12 mouse cellular contexts compared by ENCODE assay signal in the genomic region with DNA sequence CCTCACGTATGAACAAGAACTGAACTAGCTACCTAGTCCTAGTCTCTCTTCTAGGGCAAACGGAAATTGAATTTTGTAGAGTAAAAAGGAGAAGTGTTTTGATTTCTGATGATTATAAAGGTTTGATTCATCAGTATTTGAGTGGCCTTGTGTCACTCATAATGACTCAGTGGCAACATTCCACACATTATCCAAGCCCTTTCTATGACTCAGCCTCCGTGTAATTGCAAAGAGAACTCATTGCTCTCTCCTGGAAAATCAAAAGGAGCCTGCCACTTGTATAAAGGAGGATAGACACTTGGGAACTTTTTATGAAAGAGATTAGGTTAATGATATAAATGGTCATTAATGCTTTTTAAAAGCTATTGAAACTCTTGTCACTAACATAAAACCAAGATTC.
"Had no signal": no experiment of that assay in that cellular context is flagged by ENCODE, and none has a peak within 500 bp of the region (broad histone marks: within the 10 kb centered on the region; RNA-seq: fewer than 3 reads in every experiment).

No protein-coding gene starts in this region.

- H3K27me3 ChIP-seq: kidney, embryonic 15.5 days; liver, embryonic 13.5 days had no signal

- H3K36me3 ChIP-seq: kidney, embryonic 15.5 days; liver, embryonic 13.5 days had no signal

- H3K4me3 ChIP-seq: kidney, embryonic 15.5 days; left cerebral cortex, adult 2 months; liver, embryonic 13.5 days had no signal

- DNase-seq: kidney, postnatal 10 days; kidney, postnatal 36 days; layer of hippocampus, postnatal 36 days; liver, embryonic 13.5 days; lung, adult 2 months; lung, postnatal 14 days; lung, postnatal 4 days; midbrain, embryonic 14.5 days; right cerebral cortex, postnatal 4 days; thymus, postnatal 36 days had no signal
